Mouse (Mus musculus) ovary, postnatal 10 days (tissue): Measurements from ENCODE around the gene Cnih3.

Experiments
- DNase-seq: peaks from one replicate; pipeline ENCODE4 v3.0.0; 2022; ENCODE audit warnings: low spot score

Cnih3 gene

DNA sequence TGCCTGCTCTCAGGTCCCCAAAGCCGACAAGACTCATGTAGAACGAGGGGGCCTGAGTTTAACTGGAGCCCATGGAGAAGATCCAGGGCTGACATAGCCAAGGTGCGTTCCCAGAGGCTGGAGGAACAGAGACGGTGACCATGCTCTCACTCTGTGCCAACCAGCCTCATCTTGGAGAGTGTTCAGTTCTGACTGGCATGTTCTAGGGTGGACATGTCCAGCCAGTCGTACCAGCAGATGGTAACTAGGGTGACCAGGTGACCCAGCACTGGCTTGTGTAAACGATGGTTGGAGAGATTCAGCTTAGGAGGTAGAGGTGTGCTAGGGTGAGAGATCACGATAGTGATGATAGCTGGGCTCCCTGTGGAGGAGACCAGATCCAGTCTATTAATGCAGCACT lies 50.6 kb downstream of the Cnih3 start:
- no peak for DNase-seq

DNA sequence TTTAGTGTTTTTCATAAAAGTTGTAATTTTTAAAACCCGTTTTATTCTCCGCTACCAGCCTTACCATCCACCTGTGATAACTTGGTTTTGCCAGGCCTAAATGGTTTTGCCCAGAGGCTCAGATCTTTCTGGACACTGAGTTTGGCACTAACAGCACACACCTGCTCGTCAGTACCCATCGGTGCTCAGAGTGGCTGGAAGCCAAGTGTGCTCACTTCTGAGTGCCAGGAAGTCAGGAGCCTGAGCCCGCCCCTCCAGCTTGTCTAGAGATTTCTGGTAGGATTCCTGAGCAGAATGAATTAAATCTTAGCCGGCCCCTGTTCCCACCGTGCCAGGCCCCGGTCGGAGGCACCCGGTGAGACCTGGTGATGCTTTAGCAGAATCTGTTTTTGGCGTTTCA lies 54.9 kb downstream of the Cnih3 start:
- no peak for DNase-seq

DNA sequence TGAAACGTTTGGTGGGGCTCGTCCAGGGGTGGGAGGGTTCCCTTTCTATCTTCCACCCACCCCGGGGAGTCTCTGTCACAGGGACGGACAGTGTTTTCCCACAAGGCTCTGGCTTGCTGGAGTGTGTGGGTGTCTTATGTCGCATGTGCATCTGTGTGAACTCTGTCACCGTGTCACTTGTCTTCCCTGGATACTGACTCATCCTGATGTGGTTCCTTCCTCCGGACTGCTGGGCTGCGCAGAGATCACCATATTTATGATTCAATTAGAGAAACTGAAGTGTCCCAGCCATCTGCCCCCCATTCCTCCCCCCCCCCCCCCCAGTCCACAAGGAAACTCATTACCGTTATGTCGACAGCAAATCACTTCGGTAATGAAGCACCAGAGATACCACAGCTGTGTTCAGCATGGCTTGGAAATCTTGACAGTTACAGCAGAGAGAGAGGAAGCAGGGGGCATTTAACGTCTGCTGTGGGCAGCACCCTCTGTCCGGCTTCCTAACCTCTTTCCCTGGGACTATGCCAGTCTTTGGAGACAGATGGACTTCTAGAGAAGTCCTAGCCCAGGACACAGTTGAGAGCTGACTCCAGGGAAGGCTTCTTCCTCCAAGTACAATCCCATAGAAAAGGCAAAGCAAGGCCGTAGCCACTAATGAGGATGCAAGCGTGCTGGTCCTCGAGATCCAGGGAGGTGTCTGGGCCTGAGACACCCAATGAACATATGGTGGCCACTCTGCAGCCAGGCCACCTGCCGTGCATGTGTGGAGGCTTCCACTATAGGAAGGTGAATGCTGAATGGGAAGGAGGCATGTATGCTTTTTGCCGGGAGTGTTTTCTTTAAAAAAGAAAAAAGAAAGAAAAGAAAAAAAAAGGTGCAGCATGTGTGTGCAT lies 55.9 kb downstream of the Cnih3 start:
- DNase-seq: no peak

GRCm38 (mm10) chr1:181409693-181410092 lies 57.3 kb downstream of the Cnih3 start:
- DNase-seq: no peak

DNA sequence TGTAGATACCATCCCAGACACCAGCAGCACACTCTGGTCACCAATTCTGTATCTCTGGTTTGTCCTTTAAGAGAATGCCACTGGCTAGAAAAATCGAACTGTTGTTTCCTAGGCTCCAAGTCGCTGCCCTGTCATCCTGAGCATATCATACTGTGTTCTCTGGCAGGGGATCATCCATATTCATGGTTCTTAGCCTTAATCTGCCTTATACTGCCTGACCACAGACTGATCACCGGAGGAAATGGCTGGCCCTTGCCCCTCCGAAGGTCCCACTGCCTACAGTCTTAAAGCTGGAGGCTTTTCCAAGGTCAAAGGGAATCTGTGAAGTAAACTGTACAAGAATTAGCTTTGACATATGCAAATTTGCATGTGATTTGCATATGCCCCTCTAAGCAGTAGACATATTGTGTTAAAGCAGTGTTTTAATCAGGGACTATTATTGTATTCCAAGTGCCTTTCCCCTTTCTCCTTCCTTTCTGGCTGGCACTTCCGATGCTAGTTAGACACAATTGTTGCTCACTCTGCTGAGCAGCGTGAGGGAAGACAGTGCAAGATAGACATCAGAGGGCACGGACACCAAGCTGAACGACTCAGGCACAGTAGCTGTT lies 58.3 kb downstream of the Cnih3 start:
- no peak for DNase-seq

GRCm38 (mm10) chr1:181414985-181415384 lies 62.6 kb downstream of the Cnih3 start:
- no peak for DNase-seq

DNA sequence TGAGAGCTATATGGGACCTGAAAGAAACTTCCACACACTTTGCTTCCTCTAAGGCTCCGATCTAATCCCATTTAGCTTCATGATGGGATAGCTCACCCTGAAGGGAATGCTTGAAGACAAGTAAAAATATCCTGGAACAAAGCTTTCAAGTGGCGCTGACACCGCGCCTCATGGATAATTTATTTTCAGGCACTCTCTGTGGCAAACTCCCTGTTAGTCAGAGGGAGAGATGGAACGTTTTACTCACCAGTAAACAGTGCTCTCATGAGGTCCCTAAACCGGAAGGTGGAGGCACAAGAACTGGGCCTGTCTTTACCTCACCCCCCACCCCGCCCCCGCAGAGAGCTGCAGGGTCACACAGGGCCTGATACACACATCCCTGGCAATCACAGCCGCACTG lies 64.4 kb downstream of the Cnih3 start:
- DNase-seq: no peak

DNA sequence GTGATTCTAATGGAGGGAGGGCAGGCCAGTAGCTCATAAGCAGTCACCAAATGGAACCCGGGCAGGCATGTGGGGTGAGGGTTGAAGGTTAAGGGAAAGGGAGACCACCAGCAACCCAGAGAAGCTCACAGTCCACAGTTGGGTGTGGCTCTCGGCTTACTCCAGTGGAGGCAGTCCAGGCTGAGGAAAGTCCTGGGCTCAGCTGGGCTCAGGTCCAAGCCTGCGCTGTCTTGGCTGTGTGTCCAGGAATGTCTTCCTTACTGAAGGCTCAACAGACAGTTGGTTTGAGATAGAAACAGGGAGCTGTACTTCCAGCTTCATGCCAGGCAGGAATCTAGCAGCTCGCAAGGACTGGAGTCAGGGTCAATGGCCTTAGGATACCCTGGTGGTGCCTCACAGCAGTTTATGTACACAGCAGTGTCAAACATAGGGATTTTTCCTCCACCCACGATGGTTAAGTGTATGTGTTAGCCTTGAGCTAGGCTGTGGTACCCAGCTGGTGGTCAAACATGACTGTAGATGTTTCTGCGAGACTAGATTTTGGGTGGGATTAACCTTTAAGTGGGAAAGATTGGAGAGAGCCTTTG lies 65.6 kb downstream of the Cnih3 start:
- DNase-seq: peak; percentile 25

DNA sequence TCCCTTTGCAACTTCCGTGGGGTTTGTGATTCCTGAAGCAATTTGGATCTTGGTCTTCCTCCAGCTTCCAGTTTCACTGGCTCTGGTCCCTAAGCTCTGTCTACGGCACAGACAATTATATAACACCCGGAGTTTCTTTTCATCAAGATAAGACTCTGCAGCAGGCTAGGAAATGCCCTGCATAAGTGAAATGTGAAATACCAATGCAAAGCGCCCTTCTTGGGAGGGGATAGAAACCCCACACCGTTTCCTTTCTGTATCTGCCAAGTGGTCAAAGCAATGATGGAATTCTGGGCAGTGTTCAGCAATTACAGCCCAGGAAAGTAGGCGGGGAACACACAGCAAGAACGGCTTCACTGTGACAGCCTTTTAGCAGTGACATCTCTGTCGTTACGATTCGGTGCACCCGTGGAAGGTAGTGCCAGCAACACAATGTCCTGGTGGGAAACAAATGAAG lies 67.7 kb downstream of the Cnih3 start:
- no peak for DNase-seq

GRCm38 (mm10) chr1:181422796-181423195 lies 70.4 kb downstream of the Cnih3 start:
- DNase-seq: no peak

DNA sequence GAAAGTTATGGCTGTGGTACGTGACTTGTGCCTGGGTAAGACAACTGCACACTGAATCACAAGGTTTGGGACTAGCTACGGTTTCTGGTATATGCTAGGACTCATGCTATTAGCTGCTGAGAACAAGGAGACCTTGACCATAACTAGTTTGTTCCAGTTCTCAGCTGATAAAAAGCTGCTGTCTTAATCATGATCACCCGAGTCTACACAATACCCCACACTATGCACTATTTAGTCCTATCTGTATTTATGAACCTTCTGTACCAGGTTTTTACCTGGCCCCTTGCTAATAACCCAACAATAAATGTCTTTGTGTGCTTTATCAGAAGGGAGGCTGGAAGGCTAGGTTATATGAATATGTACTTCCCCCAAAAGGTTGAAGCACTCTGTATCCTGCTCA lies 72.5 kb downstream of the Cnih3 start:
- no peak for DNase-seq

DNA sequence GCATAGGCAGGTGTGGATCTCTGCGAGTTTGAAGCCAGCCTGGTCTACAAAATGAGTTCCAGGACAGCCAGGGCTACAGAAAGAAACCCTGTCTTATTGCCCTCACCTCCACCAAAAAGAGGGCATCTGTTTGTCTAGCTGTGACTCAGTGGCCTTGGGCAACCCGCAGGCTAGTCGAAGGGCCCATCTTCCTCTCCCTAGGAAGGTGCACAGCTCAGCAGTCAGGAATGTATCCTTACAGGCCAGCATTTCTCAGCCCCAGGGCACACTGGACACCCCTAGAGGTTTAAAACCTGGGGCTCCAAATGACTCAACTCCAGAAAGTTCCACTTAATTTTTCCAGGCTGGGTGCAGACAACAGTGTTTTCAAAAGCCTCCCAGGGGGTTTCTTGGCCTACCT lies 73.0 kb downstream of the Cnih3 start:
- DNase-seq: no peak

DNA sequence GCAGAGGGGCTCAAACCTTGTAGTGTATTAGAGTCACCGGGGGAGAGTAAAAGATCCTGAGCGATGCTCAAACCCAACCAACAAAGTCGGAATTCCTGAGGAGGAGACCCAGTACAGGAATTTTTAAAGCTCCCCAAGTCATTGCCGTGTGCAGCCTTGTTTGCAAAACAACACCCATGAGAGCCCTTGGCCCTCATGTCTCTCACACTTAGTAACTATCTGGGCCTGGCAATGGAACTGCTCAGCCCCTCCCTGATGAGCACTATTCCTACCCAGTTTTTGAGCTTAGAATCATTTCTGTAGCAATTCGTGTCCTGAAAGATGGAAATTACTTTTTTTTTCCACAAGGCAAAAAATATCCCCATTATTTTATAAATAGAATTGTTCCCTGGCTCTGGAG lies 74.0 kb downstream of the Cnih3 start:
- DNase-seq: no peak

GRCm38 (mm10) chr1:181433263-181433662 lies 80.8 kb downstream of the Cnih3 start:
- DNase-seq: no peak

DNA sequence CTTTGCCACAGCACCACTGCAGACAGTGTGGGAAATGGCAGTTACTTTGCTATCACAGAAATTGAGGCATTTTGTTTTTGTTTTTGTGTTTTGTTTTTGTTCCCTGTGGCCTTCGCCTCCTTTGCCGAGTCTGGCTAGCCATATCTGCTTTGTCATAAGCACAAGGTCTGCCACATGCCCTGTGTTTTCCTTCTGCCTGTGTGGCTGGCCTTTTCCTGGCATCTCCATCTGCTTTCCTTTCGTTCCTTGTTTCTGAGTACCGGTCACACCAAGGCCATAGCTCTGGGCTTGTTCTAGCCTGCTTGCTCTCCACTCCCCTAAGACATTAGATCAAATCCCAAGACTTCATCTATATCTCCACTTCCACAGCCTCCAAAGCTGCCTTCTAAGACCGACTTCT lies 83.0 kb downstream of the Cnih3 start:
- DNase-seq: no peak

GRCm38 (mm10) chr1:181440982-181441603 lies 88.7 kb downstream of the Cnih3 start:
- DNase-seq: no peak

GRCm38 (mm10) chr1:181441654-181442241 lies 89.3 kb downstream of the Cnih3 start:
- DNase-seq: no peak

DNA sequence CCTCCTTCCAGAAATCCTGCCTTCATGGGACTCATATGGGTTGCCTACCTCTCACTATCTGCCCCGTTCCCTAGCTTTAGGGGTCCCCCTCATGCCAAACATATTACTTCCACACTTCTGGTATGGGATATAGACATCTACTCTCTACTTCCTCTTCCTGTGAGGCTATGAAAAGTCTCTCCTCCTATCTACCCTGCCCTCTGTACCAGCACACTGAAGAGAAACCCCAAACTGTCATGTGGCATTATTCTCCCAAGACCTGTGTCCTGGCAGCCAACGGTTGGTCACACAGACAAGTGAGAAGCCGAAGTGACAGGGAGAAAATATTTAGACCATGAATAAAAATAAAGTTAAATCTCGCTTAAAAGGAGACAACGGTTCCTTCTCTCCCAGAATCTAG lies 92.6 kb downstream of the Cnih3 start:
- no peak for DNase-seq

DNA sequence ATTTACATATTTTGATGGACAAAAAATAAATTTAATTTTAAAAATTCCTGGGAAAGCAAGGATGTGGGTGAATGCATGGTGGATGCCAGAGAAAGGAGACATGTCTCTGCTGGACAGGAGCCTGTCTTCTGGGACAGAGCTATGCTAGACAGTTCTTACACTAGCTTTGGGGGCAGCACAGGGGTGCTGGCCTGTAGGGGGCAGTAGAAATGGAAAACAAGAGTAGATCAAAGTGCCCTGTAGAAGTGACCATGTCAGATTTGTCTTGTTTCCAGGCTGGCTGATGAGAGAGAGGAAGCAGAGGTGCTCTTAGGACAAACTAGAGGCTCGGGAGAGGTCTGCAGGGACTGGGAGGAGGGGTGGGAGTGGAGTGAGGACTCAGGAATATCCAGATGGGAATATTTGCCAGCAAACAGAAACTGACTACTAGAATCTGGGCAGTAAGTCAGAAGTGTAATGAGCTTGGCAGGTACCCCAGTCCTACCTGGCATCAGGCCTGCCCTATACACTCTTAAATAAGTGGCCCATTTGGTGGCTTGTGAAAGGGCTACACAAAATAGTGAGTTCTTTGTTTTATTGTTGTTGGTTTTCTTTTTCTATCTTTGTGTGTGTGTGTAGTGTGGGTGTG lies 93.3 kb downstream of the Cnih3 start:
- DNase-seq: no peak

- DNase-seq: no peak
These were observed 94.2 kb downstream of the Cnih3 start for GRCm38 (mm10) chr1:181446591-181447114.

GRCm38 (mm10) chr1:181447576-181447975 lies 95.1 kb downstream of the Cnih3 start:
- no peak for DNase-seq

DNA sequence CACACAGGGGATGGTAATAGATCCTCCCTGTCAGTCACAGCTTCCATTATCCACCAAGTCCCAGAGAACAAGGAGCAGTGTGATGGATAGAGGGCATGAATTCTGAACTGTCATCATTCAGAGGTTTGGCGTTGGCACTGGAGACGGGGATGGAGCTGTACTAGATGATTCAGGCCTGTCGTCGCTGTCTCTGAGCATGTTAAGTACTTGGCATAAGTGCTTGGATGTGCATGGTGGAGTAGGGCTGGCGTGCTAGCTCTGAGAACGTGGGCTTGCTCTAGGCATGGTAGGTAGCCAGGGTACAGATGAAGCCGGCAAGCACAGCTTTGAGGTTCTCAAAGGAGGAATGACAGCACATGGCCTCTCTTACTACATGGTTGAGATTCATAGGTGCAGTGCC lies 95.6 kb downstream of the Cnih3 start:
- no peak for DNase-seq
